Mouse (Mus musculus) liver, adult 2 months (tissue): ENCODE data around the gene Hist1h2ag.

Experiments used
- CTCF ChIP-seq: fragments of 200-500 bp; IDR thresholded peaks from 2 replicates; pipeline ENCODE4 v1.5.1; 2011; ENCODE audit warnings: low read depth, low read length, control low read depth
- POLR2A ChIP-seq: fragments of 200-500 bp; IDR thresholded peaks from 2 replicates; pipeline ENCODE4 v1.6.1; 2011; ENCODE audit warnings: low read length, control low read depth; ENCODE audit not compliant: insufficient read depth; ENCODE audit errors: extremely low read depth

- TF ChIP-seq CTCF (no peak), POLR2A (no peak)
Observed at GRCm38 (mm10) chr13:21993957-21994738, 48.6 kb downstream of the Hist1h2ag start.
